Mouse (Mus musculus) spleen, adult 2 months (tissue): ENCODE measurements at regions not wholly inside any gene's neighbourhood (a gene's known extent, or its start where the extent isn't known, plus 50 kb on each side); places are given as distances from the start of the nearest gene placed in this dataset.

Source experiments
- CTCF ChIP-seq: fragments of 200-500 bp; IDR thresholded peaks from 2 replicates; pipeline ENCODE4 v1.5.1; 2011; ENCODE audit warnings: mild to moderate bottlenecking, inconsistent platforms; ENCODE audit not compliant: insufficient read depth, insufficient read length, insufficient replicate concordance; ENCODE audit errors: extremely low read depth
- POLR2A ChIP-seq: fragments of 200-500 bp; IDR thresholded peaks from 2 replicates; pipeline ENCODE4 v1.6.1; 2011; ENCODE audit warnings: low read depth, low read length, inconsistent platforms

- no peak for TF ChIP-seq CTCF
- TF ChIP-seq POLR2A: no peak
These were observed 351.1 kb upstream of the Nr2f2 start for GRCm38 (mm10) chr7:70717608-70718007.
